Mouse (Mus musculus): ENCODE results near the gene Ctsz. TPM values are rescaled to one million over a fixed set of nuclear protein-coding genes. Genes with fewer than 3 reads are reported as not detected.

Ctsz gene
- total RNA-seq, 2 experiments from 2014 or later: 153 to 175 TPM

DNA sequence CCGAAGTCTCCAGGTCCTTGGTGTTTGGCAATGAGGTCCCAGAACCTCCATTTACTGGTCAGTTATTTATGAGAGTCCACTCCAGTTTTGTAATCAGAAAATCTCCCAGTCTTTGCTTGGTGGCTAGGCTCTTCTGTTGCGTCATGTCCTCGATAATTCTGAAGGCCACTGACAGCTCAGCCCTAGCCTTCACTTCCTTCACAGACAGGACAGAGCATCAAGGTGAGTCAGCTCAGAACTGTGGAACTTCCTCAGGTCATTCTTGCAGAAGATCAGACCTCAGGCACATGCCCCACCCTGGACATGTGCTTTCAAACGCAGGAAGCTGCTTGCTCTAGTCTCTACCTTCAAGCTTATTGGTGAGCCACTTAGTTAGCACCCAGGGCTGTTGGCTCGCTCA, 45.5 kb downstream of the Ctsz start:
- peak; percentile 35 to 61 for DNase-seq

GRCm38 (mm10) chr2:174392554-174392953, 46.3 kb downstream of the Ctsz start:
- no peak for DNase-seq

GRCm38 (mm10) chr2:174391936-174392335, 46.9 kb downstream of the Ctsz start:
- DNase-seq: peak in 1 of 2 experiments; percentile 16

- no peak for DNase-seq
These were observed 57.8 kb downstream of the Ctsz start for GRCm38 (mm10) chr2:174381021-174381420.

Other genes with a start within 250 kb of the Ctsz start
- 1,000 to 10,000 TPM; 2,444 to 2,615 TPM for gene Gnas, start 154.7 kb downstream of the Ctsz start, total RNA-seq (2021)
- gene Gm20721, start 92.3 kb downstream of the Ctsz start, total RNA-seq (2021): 1 to 10 TPM; 2.2 to 2.6 TPM
- 10 to 100 TPM; 54.9 to 55.8 TPM for gene Nelfcd, start 23.2 kb downstream of the Ctsz start, total RNA-seq (2021)
- under 1 TPM; 0.40 to 0.86 TPM for gene Tubb1, start 11.7 kb upstream of the Ctsz start, total RNA-seq (2021)
- gene Atp5e, start 25.1 kb upstream of the Ctsz start, total RNA-seq (2021): 100 to 1,000 TPM; 528 to 595 TPM
- 100 to 1,000 TPM; 121 to 124 TPM for gene Prelid3b, start 34.0 kb upstream of the Ctsz start, total RNA-seq (2021)
- gene Zfp831, start 204.5 kb upstream of the Ctsz start, total RNA-seq (2021): under 1 TPM; 0.03 to 0.10 TPM